Mouse (Mus musculus) layer of hippocampus, adult 18-20 months (tissue): Measurements from ENCODE around the gene Olfr969. TPM values are rescaled to one million over a fixed set of nuclear protein-coding genes. Genes with fewer than 3 reads are reported as not detected.
"Not testable (repeated sequence)": the region's sequence is repeated elsewhere in the genome, so short reads cannot be mapped to it uniquely, and the experiment has no call there.

Source experiments
- DNase-seq, 2 experiments: peaks; one replicate each; pipeline ENCODE4 v3.0.0; 2022; ENCODE audit warnings: low spot score in 2 of 2
- long read RNA-seq: library from polyadenylated mRNA; stranded (forward); transcript quantifications from one replicate; pipeline ENCODE4 v2.0.0, GENCODE M21; 2021
- total RNA-seq, 2 experiments: library from RNA; stranded (reverse); gene quantifications; 2 replicates each; pipeline ENCODE4 v1.2.3; 2021

The Olfr969 gene
- total RNA-seq, result not detected
- long read RNA-seq, result 0 reads

- no peak for DNase-seq
These were observed at the start of gene Olfr969 for GRCm38 (mm10) chr9:39790558-39790957. Gene Olfr969, plus strand, starts transcription at chr9:39790945.

GRCm38 (mm10) chr9:39745949-39746348 lies 44.8 kb upstream of the Olfr969 start, which contains the start of gene Olfr967:
Gene Olfr967, plus strand, starts transcription at chr9:39746249.
- no peak for DNase-seq

- DNase-seq, result peak; percentile 1 to 60
These were observed 44.3 kb upstream of the Olfr969 start for GRCm38 (mm10) chr9:39746428-39746827.

GRCm38 (mm10) chr9:39783153-39783552 lies 7.6 kb upstream of the Olfr969 start, which contains the start of gene Olfr968:
Gene Olfr968, minus strand, starts transcription at chr9:39783253.
- DNase-seq, result no peak

GRCm38 (mm10) chr9:39808560-39808959 lies 17.8 kb downstream of the Olfr969 start, which contains the start of gene Olfr970:
Gene Olfr970, plus strand, starts transcription at chr9:39808860.
- DNase-seq, result no peak

GRCm38 (mm10) chr9:39836576-39836975 lies 45.8 kb downstream of the Olfr969 start, which contains the start of gene Olfr971:
Gene Olfr971, plus strand, starts transcription at chr9:39836876.
- not testable (repeated sequence) for DNase-seq

Other genes with a start within 250 kb of the Olfr969 start
- not detected for gene Olfr958, start 236.9 kb upstream of the Olfr969 start, total RNA-seq
- gene Olfr959, start 215.4 kb upstream of the Olfr969 start, total RNA-seq, result not detected
- 1 to 10 TPM; 4.5 to 5.5 TPM for gene AW551984, start 186.5 kb upstream of the Olfr969 start, total RNA-seq
- gene Olfr148, start 180.3 kb upstream of the Olfr969 start, total RNA-seq, result not detected
- not detected for gene Olfr960, start 169.6 kb upstream of the Olfr969 start, total RNA-seq
- not detected for gene Olfr961, start 145.9 kb upstream of the Olfr969 start, total RNA-seq
- gene Olfr963, start 123.7 kb upstream of the Olfr969 start, total RNA-seq, result not detected
- not detected for gene Olfr149, start 83.8 kb upstream of the Olfr969 start, total RNA-seq
- gene Olfr965, start 79.6 kb upstream of the Olfr969 start, total RNA-seq, result not detected
- gene Olfr150, start 60.0 kb upstream of the Olfr969 start, total RNA-seq, result not detected
- not detected for gene Olfr967, start 44.7 kb upstream of the Olfr969 start, total RNA-seq
- gene Olfr968, start 7.7 kb upstream of the Olfr969 start, total RNA-seq, result not detected
- not detected for gene Olfr970, start 17.9 kb downstream of the Olfr969 start, total RNA-seq
- gene Olfr971, start 45.9 kb downstream of the Olfr969 start, total RNA-seq, result not detected
- not detected for gene Olfr972, start 75.5 kb downstream of the Olfr969 start, total RNA-seq
- gene Olfr229, start 116.4 kb downstream of the Olfr969 start, total RNA-seq, result not detected
- not detected for gene Olfr974, start 146.6 kb downstream of the Olfr969 start, total RNA-seq
- gene Olfr975, start 161.1 kb downstream of the Olfr969 start, total RNA-seq, result not detected
- gene Olfr976, start 170.2 kb downstream of the Olfr969 start, total RNA-seq, result not detected
- gene Olfr978, start 201.2 kb downstream of the Olfr969 start, total RNA-seq, result not detected
- gene Olfr979, start 212.5 kb downstream of the Olfr969 start, total RNA-seq, result not detected
- not detected for gene Olfr980, start 218.6 kb downstream of the Olfr969 start, total RNA-seq
- not detected for gene Olfr981, start 230.5 kb downstream of the Olfr969 start, total RNA-seq